8 mouse cellular contexts compared by ENCODE assay signal in genomic region chr4:155831205-155831766, GRCm38 (mm10). TPM values are rescaled to one million over a fixed set of nuclear protein-coding genes. Genes with fewer than 3 reads are reported as not detected.
DNase-seq lines count a peak whose midpoint lies in the region; ATAC-seq and TF ChIP-seq lines count a peak whose summit lies in the region.

Gene Aurkaip1 (plus strand): TSS chr4:155831272.

- TF ChIP-seq EP300 in heart, postnatal 0 days (IDR thresholded peaks at IDR 0.05; ENCODE audit: low read depth), result no peak

- H3K4me3 ChIP-seq in E14TG2a.4 (replicated peaks; ENCODE audit: low read length), result peak within 1 kb of the TSS; percentile 94
- H3K4me3 ChIP-seq in forebrain, embryonic 12.5 days (replicated peaks), result peak within 1 kb of the TSS; percentile 79
- H3K4me3 ChIP-seq in heart, postnatal 0 days (ENCODE audit: low read depth, low read length), result peak within 1 kb of the TSS; percentile 72
- H3K4me3 ChIP-seq in liver, embryonic 16.5 days (ENCODE audit: low read depth, low read length), result peak within 1 kb of the TSS; percentile 90
- peak within 1 kb of the TSS; percentile 94 for H3K4me3 ChIP-seq in neural tube, embryonic 13.5 days
- H3K4me3 ChIP-seq in testis, adult 2 months (ENCODE audit: control insufficient read depth, low read depth, low read length), result peak within 1 kb of the TSS; percentile 88

- peak; percentile 61 for TF ChIP-seq POLR2A in testis, adult 2 months (IDR thresholded peaks at IDR 0.05; ENCODE audit: control insufficient read depth, low read depth, low read length)

- H3K9ac ChIP-seq in forebrain, embryonic 12.5 days, result peak within 1 kb of the TSS; percentile 79
- H3K9ac ChIP-seq in heart, postnatal 0 days (replicated peaks; ENCODE audit: low read depth, low read length), result peak within 1 kb of the TSS; percentile 81
- peak within 1 kb of the TSS; percentile 92 for H3K9ac ChIP-seq in liver, embryonic 16.5 days (ENCODE audit: low read depth, low read length)
- H3K9ac ChIP-seq in neural tube, embryonic 13.5 days, result peak within 1 kb of the TSS; percentile 92

- peak; percentile 94 for ATAC-seq in forebrain, embryonic 12.5 days (ENCODE audit: low FRiP score)
- ATAC-seq in heart, postnatal 0 days (ENCODE audit: insufficient read depth, low read depth), result peak; percentile 93
- peak; percentile 94 for ATAC-seq in liver, embryonic 16.5 days (ENCODE audit: low read depth)
- ATAC-seq in neural tube, embryonic 13.5 days (ENCODE audit: low read depth), result peak; percentile 91

- peak within 1 kb of the TSS; percentile 99 for H3K4me2 ChIP-seq in forebrain, embryonic 12.5 days
- H3K4me2 ChIP-seq in heart, postnatal 0 days (ENCODE audit: low read depth, low read length), result peak within 1 kb of the TSS; percentile 86
- H3K4me2 ChIP-seq in liver, embryonic 16.5 days (ENCODE audit: low read depth, low read length), result peak within 1 kb of the TSS; percentile 87
- peak within 1 kb of the TSS; percentile 100 for H3K4me2 ChIP-seq in neural tube, embryonic 13.5 days

- H3K4me1 ChIP-seq in E14TG2a.4 (replicated peaks; ENCODE audit: low read depth, low read length), result peaks cover 42% of the 10 kb centered on the region
- peaks cover 24% of the 10 kb centered on the region for H3K4me1 ChIP-seq in forebrain, embryonic 12.5 days
- H3K4me1 ChIP-seq in heart, postnatal 0 days (ENCODE audit: control insufficient read depth, insufficient read depth), result peaks cover 6% of the 10 kb centered on the region
- peaks cover 24% of the 10 kb centered on the region for H3K4me1 ChIP-seq in liver, embryonic 16.5 days (ENCODE audit: control insufficient read depth, low read depth, low read length)
- H3K4me1 ChIP-seq in neural tube, embryonic 13.5 days (replicated peaks), result peaks cover 33% of the 10 kb centered on the region
- peaks cover 2% of the 10 kb centered on the region; the same call in 1 of the 2 replicates for H3K4me1 ChIP-seq in testis, adult 2 months (ENCODE audit: control insufficient read depth, insufficient read depth, low read length)

- TF ChIP-seq CTCF in E14TG2a.4 (conservative IDR thresholded peaks at IDR 0.05; ENCODE audit: low read length), result peak; percentile 59
- TF ChIP-seq CTCF in heart, postnatal 0 days (IDR thresholded peaks at IDR 0.05; ENCODE audit: low read depth), result peak; percentile 95
- TF ChIP-seq CTCF in testis, adult 2 months (IDR thresholded peaks at IDR 0.05; ENCODE audit: control insufficient read depth, insufficient read depth, insufficient replicate concordance, low read depth, low read length), result peak; percentile 80; the same call in 1 of the 2 replicates

- DNase-seq in c-Kit-positive CD71-positive TER-119-positive erythroid progenitor cells, embryonic 14.5 days (ENCODE audit: low spot score), result peak; percentile 94
- peak; percentile 91 for DNase-seq in heart, postnatal 0 days (ENCODE audit: low spot score)
- peak; percentile 98 to 99 for DNase-seq in kidney, postnatal 4 days

- H3K27ac ChIP-seq in forebrain, embryonic 12.5 days, result peak within 1 kb of the TSS; percentile 90
- peak within 1 kb of the TSS; percentile 86 for H3K27ac ChIP-seq in heart, postnatal 0 days (ENCODE audit: low read depth)
- H3K27ac ChIP-seq in liver, embryonic 16.5 days (ENCODE audit: low read length), result peak within 1 kb of the TSS; percentile 93
- peak within 1 kb of the TSS; percentile 85 for H3K27ac ChIP-seq in neural tube, embryonic 13.5 days (replicated peaks)
- H3K27ac ChIP-seq in testis, adult 2 months (ENCODE audit: control insufficient read depth, insufficient read depth, low read depth, low read length), result peak within 1 kb of the TSS; percentile 75

- H3K9me3 ChIP-seq in E14TG2a.4 (ENCODE audit: low read length), result no peaks in the 10 kb centered on the region
- no peaks in the 10 kb centered on the region for H3K9me3 ChIP-seq in forebrain, embryonic 12.5 days
- H3K9me3 ChIP-seq in heart, postnatal 0 days (replicated peaks; ENCODE audit: control insufficient read depth, low read length), result no peaks in the 10 kb centered on the region
- no peaks in the 10 kb centered on the region for H3K9me3 ChIP-seq in liver, embryonic 16.5 days (replicated peaks; ENCODE audit: control insufficient read depth, low read length)
- no peaks in the 10 kb centered on the region for H3K9me3 ChIP-seq in neural tube, embryonic 13.5 days

- H3K27me3 ChIP-seq in E14TG2a.4 (ENCODE audit: insufficient read depth, low read length), result no peaks in the 10 kb centered on the region
- H3K27me3 ChIP-seq in forebrain, embryonic 12.5 days, result no peaks in the 10 kb centered on the region
- no peaks in the 10 kb centered on the region for H3K27me3 ChIP-seq in heart, postnatal 0 days (ENCODE audit: control insufficient read depth, insufficient read depth, low read length)
- H3K27me3 ChIP-seq in liver, embryonic 16.5 days (ENCODE audit: control insufficient read depth, insufficient read depth, low read depth, low read length), result no peaks in the 10 kb centered on the region
- no peaks in the 10 kb centered on the region for H3K27me3 ChIP-seq in neural tube, embryonic 13.5 days
- no peaks in the 10 kb centered on the region for H3K27me3 ChIP-seq in testis, adult 2 months (ENCODE audit: control insufficient read depth, insufficient read depth, low read length)

- H3K36me3 ChIP-seq in E14TG2a.4 (ENCODE audit: insufficient read depth, low read length), result peaks cover 35% of the 10 kb centered on the region
- peaks cover 24% of the 10 kb centered on the region for H3K36me3 ChIP-seq in forebrain, embryonic 12.5 days (replicated peaks)
- H3K36me3 ChIP-seq in heart, postnatal 0 days (replicated peaks; ENCODE audit: control insufficient read depth, insufficient read depth, low read length), result peaks cover 25% of the 10 kb centered on the region
- H3K36me3 ChIP-seq in liver, embryonic 16.5 days (ENCODE audit: control insufficient read depth, insufficient read depth), result peaks cover 14% of the 10 kb centered on the region
- H3K36me3 ChIP-seq in neural tube, embryonic 13.5 days, result peaks cover 33% of the 10 kb centered on the region
- H3K36me3 ChIP-seq in testis, adult 2 months (ENCODE audit: control insufficient read depth, insufficient read depth, low read length), result no peaks in the 10 kb centered on the region

- WGBS in forebrain, embryonic 12.5 days, result under 1% methylated on average over 49 of the region's 49 CpGs
- under 1% methylated on average over 48 of the region's 49 CpGs for WGBS in heart, postnatal 0 days
- under 1% methylated on average over 49 of the region's 49 CpGs for WGBS in liver, embryonic 16.5 days (ENCODE audit: insufficient replicate concordance)
- under 1% methylated on average over 49 of the region's 49 CpGs for WGBS in neural tube, embryonic 13.5 days

RNA-seq across cellular contexts. Expression of gene Aurkaip1, which starts in this region (rescaled TPM):
- polyA plus RNA-seq in forebrain, embryonic 12.5 days (2016; fragmentation: Nextera tagmentation; extraction: Ambion mirVana), result 131 and 132 TPM in 2 replicates
- 122 and 146 TPM in 2 replicates for total RNA-seq in heart, postnatal 0 days (2014; rRNA removed; ENCODE audit: low replicate concordance)
- 155 TPM in 2 replicates for polyA plus RNA-seq in heart, postnatal 0 days (2015; fragmentation: Nextera tagmentation; extraction: Ambion mirVana)
- 91.8 and 99.9 TPM in 2 replicates for polyA plus RNA-seq in liver, embryonic 16.5 days (2015; fragmentation: Nextera tagmentation; extraction: Ambion mirVana)
- 139 and 145 TPM in 2 replicates for polyA plus RNA-seq in neural tube, embryonic 13.5 days (2015; fragmentation: Nextera tagmentation; extraction: Ambion mirVana)
- 108 and 116 TPM in 2 replicates for polyA plus RNA-seq in testis, adult 2 months (2012; rRNA removed)

Comparison
In these comparisons a context has a peak if more than half of its experiments do, and no peak if none do; other contexts are left out.
1. Peak in every context shown above with its lines: DNase-seq, ATAC-seq, H3K4me3 ChIP-seq and H3K27ac ChIP-seq.